Mouse (Mus musculus): Measurements from ENCODE around the gene Anp32e. TPM values are rescaled to one million over a fixed set of nuclear protein-coding genes. Genes with fewer than 3 reads are reported as not detected.
"Not testable (repeated sequence)": the region's sequence is repeated elsewhere in the genome, so short reads cannot be mapped to it uniquely, and the experiment has no call there.

The Anp32e gene
- polyA plus RNA-seq, 1 experiment from 2014 or later: 178 TPM

GRCm38 (mm10) chr3:95906860-95907259 lies 22.2 kb upstream of the Anp32e start:
- no peak overlapping the region for H3K9ac ChIP-seq
- H3K9me3 ChIP-seq: no peaks in the 10 kb centered on the region
- H3K27me3 ChIP-seq (replicated peaks): 0 out of 2 replicates have a peak, but pooled peaks cover 3% of the 10 kb centered on the region
- H3K36me3 ChIP-seq: no peaks in the 10 kb centered on the region
- H3K27ac ChIP-seq: no peak overlapping the region
- no peak for ATAC-seq
- peak overlapping the region; percentile 62 for H3K4me2 ChIP-seq (replicated peaks)
- WGBS: 0% methylated on average over 12 of the region's 12 CpGs
- H3K4me1 ChIP-seq (replicated peaks): peaks cover 24% of the 10 kb centered on the region
- peak overlapping the region; percentile 9 for H3K4me3 ChIP-seq (replicated peaks)

- Histone ChIP-seq H3K27me3 (replicated peaks) (0 out of 2 replicates have a peak, but pooled peaks cover 3% of the 10 kb centered on the region), H3K9me3 (no peaks in the 10 kb centered on the region), H3K4me1 (replicated peaks) (peaks cover 24% of the 10 kb centered on the region), H3K36me3 (no peaks in the 10 kb centered on the region), H3K4me2 (replicated peaks) (no peak overlapping the region), H3K4me3 (replicated peaks) (no peak overlapping the region), H3K9ac (no peak overlapping the region), H3K27ac (no peak overlapping the region)
- no peak for ATAC-seq
- 52% methylated on average over 4 of the region's 4 CpGs for WGBS
Observed at GRCm38 (mm10) chr3:95907613-95908012, 21.4 kb upstream of the Anp32e start.

GRCm38 (mm10) chr3:95914706-95915105 lies 14.3 kb upstream of the Anp32e start:
- Histone ChIP-seq H3K36me3 (no peaks in the 10 kb centered on the region), H3K27me3 (replicated peaks) (no peaks in the 10 kb centered on the region), H3K4me2 (replicated peaks) (no peak overlapping the region), H3K9ac (no peak overlapping the region), H3K9me3 (no peaks in the 10 kb centered on the region), H3K4me3 (replicated peaks) (no peak overlapping the region), H3K27ac (no peak overlapping the region), H3K4me1 (replicated peaks) (no peaks in the 10 kb centered on the region)
- 87% methylated on average over 4 of the region's 4 CpGs for WGBS
- no peak for ATAC-seq

GRCm38 (mm10) chr3:95916760-95917159 lies 12.3 kb upstream of the Anp32e start:
- no peaks in the 10 kb centered on the region for H3K36me3 ChIP-seq
- no peak overlapping the region for H3K27ac ChIP-seq
- no peaks in the 10 kb centered on the region for H3K27me3 ChIP-seq (replicated peaks)
- no peak overlapping the region for H3K4me3 ChIP-seq (replicated peaks)
- WGBS: 70% methylated on average over 7 of the region's 7 CpGs
- H3K4me1 ChIP-seq (replicated peaks): no peaks in the 10 kb centered on the region
- no peaks in the 10 kb centered on the region for H3K9me3 ChIP-seq
- no peak overlapping the region for H3K4me2 ChIP-seq (replicated peaks)
- no peak for ATAC-seq
- no peak overlapping the region for H3K9ac ChIP-seq

- not testable (repeated sequence) for H3K9me3 ChIP-seq; H3K27me3 ChIP-seq (replicated peaks)
Observed at GRCm38 (mm10) chr3:95920532-95920931, 8.5 kb upstream of the Anp32e start.

GRCm38 (mm10) chr3:95923429-95923828 lies 5.6 kb upstream of the Anp32e start:
- H3K27me3 ChIP-seq (replicated peaks); H3K4me2 ChIP-seq (replicated peaks); H3K9ac ChIP-seq; H3K36me3 ChIP-seq; H3K27ac ChIP-seq; H3K4me3 ChIP-seq (replicated peaks); ATAC-seq; H3K4me1 ChIP-seq (replicated peaks); H3K9me3 ChIP-seq: not testable (repeated sequence)
- WGBS: 87% methylated on average over 7 of the region's 7 CpGs

More at GRCm38 (mm10) chr3:95920532-95920931, 8.5 kb upstream of the Anp32e start:
- not testable (repeated sequence) for H3K36me3 ChIP-seq; H3K27ac ChIP-seq; H3K4me2 ChIP-seq (replicated peaks); ATAC-seq; H3K9ac ChIP-seq; H3K4me3 ChIP-seq (replicated peaks); H3K4me1 ChIP-seq (replicated peaks)
- WGBS: 47% methylated on average over 2 of the region's 2 CpGs

- H3K27ac ChIP-seq: no peak overlapping the region
- H3K4me2 ChIP-seq (replicated peaks): no peak overlapping the region
- 67% methylated on average over 4 of the region's 4 CpGs for WGBS
- ATAC-seq: no peak
- no peak overlapping the region for H3K9ac ChIP-seq
- H3K9me3 ChIP-seq: no peaks in the 10 kb centered on the region
- no peaks in the 10 kb centered on the region for H3K36me3 ChIP-seq
- H3K4me3 ChIP-seq (replicated peaks): no peak overlapping the region
- H3K27me3 ChIP-seq (replicated peaks): no peaks in the 10 kb centered on the region
- H3K4me1 ChIP-seq (replicated peaks): no peaks in the 10 kb centered on the region
Observed at GRCm38 (mm10) chr3:95924185-95924584, 4.9 kb upstream of the Anp32e start.

GRCm38 (mm10) chr3:95925087-95925486 lies 4.0 kb upstream of the Anp32e start:
- WGBS: 83% methylated on average over 5 of the region's 5 CpGs
- no peaks in the 10 kb centered on the region for H3K9me3 ChIP-seq
- H3K4me2 ChIP-seq (replicated peaks): no peak overlapping the region
- H3K36me3 ChIP-seq: no peaks in the 10 kb centered on the region
- no peak overlapping the region for H3K27ac ChIP-seq
- H3K4me1 ChIP-seq (replicated peaks): no peaks in the 10 kb centered on the region
- no peak for ATAC-seq
- H3K9ac ChIP-seq: no peak overlapping the region
- no peaks in the 10 kb centered on the region for H3K27me3 ChIP-seq (replicated peaks)
- no peak overlapping the region for H3K4me3 ChIP-seq (replicated peaks)

- H3K27ac ChIP-seq: peak overlapping the region; percentile 90; the same call in 1 of the 2 replicates
- no peaks in the 10 kb centered on the region for H3K27me3 ChIP-seq (replicated peaks)
- peak overlapping the region; percentile 74 for H3K4me2 ChIP-seq (replicated peaks)
- H3K4me3 ChIP-seq (replicated peaks): peak overlapping the region; percentile 97
- no peaks in the 10 kb centered on the region for H3K36me3 ChIP-seq
- no peak for ATAC-seq
- H3K9ac ChIP-seq: peak overlapping the region; percentile 99; the same call in 1 of the 2 replicates
- no peaks in the 10 kb centered on the region for H3K9me3 ChIP-seq
- WGBS: 46% methylated on average over 6 of the region's 6 CpGs
- H3K4me1 ChIP-seq (replicated peaks): 0 out of 2 replicates have a peak, but pooled peaks cover 9% of the 10 kb centered on the region
Observed at GRCm38 (mm10) chr3:95928261-95928657, 787 bp upstream of the Anp32e start.

GRCm38 (mm10) chr3:95929581-95930470 lies 780 bp downstream of the Anp32e start:
- H3K27me3 ChIP-seq (replicated peaks): no peaks in the 10 kb centered on the region
- peak overlapping the region; percentile 99 for H3K9ac ChIP-seq
- H3K4me1 ChIP-seq (replicated peaks): 0 out of 2 replicates have a peak, but pooled peaks cover 9% of the 10 kb centered on the region
- H3K4me2 ChIP-seq (replicated peaks): peak overlapping the region; percentile 74
- H3K36me3 ChIP-seq: peaks cover 15% of the 10 kb centered on the region
- H3K9me3 ChIP-seq: no peaks in the 10 kb centered on the region
- ATAC-seq: peak; percentile 41
- WGBS: under 1% methylated on average over 105 of the region's 105 CpGs
- H3K4me3 ChIP-seq (replicated peaks): peak overlapping the region; percentile 97
- H3K27ac ChIP-seq: peak overlapping the region; percentile 90

GRCm38 (mm10) chr3:95930471-95930789 lies 1.4 kb downstream of the Anp32e start:
- Histone ChIP-seq H3K4me1 (replicated peaks) (0 out of 2 replicates have a peak, but pooled peaks cover 9% of the 10 kb centered on the region), H3K4me3 (replicated peaks) (peak overlapping the region; percentile 97), H3K27ac (peak overlapping the region; percentile 90), H3K36me3 (peaks cover 18% of the 10 kb centered on the region), H3K4me2 (replicated peaks) (peak overlapping the region; percentile 74), H3K9ac (peak overlapping the region; percentile 99), H3K9me3 (no peaks in the 10 kb centered on the region), H3K27me3 (replicated peaks) (no peaks in the 10 kb centered on the region)
- ATAC-seq: no peak
- WGBS: 0% methylated on average over 5 of the region's 5 CpGs

GRCm38 (mm10) chr3:95931471-95931870 lies 2.4 kb downstream of the Anp32e start:
- no peak overlapping the region for H3K4me2 ChIP-seq (replicated peaks)
- ATAC-seq: no peak
- no peaks in the 10 kb centered on the region for H3K27me3 ChIP-seq (replicated peaks)
- no peak overlapping the region for H3K27ac ChIP-seq
- H3K4me3 ChIP-seq (replicated peaks): no peak overlapping the region
- 0 out of 2 replicates have a peak, but pooled peaks cover 9% of the 10 kb centered on the region for H3K4me1 ChIP-seq (replicated peaks)
- 91% methylated on average over 1 of the region's 1 CpGs for WGBS
- no peak overlapping the region for H3K9ac ChIP-seq
- peaks cover 20% of the 10 kb centered on the region for H3K36me3 ChIP-seq
- no peaks in the 10 kb centered on the region for H3K9me3 ChIP-seq

- Histone ChIP-seq H3K27me3 (replicated peaks) (no peaks in the 10 kb centered on the region), H3K4me2 (replicated peaks) (no peak overlapping the region), H3K9me3 (no peaks in the 10 kb centered on the region), H3K4me3 (replicated peaks) (no peak overlapping the region), H3K9ac (no peak overlapping the region), H3K36me3 (peaks cover 27% of the 10 kb centered on the region), H3K4me1 (replicated peaks) (0 out of 2 replicates have a peak, but pooled peaks cover 9% of the 10 kb centered on the region), H3K27ac (no peak overlapping the region)
- 65% methylated on average over 1 of the region's 1 CpGs for WGBS
- ATAC-seq: no peak
Observed at GRCm38 (mm10) chr3:95932157-95932556, 3.1 kb downstream of the Anp32e start.
